Mouse (Mus musculus): ENCODE results near the gene Acvr1c.

The Acvr1c gene

DNA sequence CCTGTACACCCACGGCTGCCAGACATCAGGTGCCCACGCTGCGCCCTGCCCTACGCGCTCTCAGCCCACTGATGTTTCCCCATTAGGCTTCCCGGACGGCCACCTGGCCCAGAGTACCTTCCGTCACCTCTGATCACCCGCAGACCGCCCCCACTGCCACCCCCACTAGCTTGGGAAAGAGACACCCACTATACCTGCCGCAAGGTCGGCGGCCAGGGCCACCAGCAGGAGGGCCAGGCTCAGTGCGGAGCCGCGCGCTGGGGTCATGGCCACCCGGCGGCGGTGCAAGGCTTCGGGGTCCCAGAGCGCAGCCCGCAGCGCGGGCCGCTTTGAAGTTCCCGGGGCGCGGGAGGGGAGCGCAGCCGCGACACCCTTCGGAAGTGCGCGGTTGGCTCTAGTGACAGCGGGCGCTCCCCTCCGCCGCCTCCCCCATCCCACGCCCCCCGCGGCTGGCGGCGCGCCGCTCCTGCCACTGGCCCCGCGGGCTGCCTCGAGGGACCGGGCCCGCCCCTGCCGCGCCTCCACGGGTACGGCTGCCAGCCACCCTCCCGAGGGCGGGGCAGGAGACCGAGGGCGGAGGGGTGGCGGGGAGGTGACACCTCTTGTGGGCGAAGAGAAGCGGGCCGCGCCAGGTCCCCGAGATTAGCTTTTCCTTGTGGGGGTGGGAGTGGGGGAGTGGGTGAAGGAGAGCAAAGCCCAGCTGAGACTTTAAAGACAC is at the start of gene Acvr1c:
TSS of gene Acvr1c (minus strand) at position 482 of the 718 bp plus-strand sequence.
- in situ Hi-C loops (cut with MboI; ENCODE audit: unreplicated experiment in 2 of 2) = no loop called here

DNA sequence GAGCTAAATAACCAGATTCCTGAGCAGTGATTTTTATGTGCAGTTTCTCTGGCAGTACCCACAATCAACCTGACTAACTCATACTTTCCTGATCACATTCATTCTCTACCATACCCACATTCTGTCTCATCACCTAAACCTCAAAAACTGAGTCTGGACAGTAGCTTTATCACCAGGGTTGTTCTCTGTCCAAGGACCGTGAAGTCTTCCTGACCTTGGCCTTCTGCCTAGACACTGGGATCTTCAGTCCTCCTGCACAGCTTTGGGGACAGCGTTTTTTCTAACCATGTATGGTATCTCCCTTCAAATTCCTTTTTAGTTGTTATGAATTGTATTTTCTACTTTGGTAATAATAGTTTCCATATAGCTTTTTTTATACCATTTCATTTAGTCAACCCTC is 45.8 kb upstream of the Acvr1c start:
- in situ Hi-C loops (cut with MboI; ENCODE audit: unreplicated experiment in 2 of 2) = loop anchor here in 1 of 2 experiments (10.0 kb wide), 1 partner anchor 109 kb away; no protein-coding TSS in a partner anchor

DNA sequence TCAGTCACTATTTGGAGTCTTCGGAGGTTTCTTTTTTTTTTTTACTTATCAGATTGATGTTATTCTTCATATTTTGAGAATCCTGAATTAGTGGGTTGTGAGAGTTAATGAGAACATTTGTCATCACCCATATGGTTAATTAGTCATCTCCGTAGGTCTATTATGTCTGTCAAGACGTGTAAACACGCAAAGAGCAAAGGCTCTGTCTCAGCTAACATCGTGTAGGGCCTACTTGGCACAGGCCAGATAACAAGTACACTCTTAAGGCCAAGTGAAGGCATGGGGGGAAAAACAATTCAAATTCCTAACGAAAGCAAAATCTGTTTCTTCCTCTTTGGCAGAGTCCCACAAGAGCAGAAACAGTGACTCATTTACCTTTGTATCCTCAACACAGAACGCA is 30.9 kb upstream of the Acvr1c start:
- in situ Hi-C loops (cut with MboI; ENCODE audit: unreplicated experiment in 2 of 2) = no loop called here

DNA sequence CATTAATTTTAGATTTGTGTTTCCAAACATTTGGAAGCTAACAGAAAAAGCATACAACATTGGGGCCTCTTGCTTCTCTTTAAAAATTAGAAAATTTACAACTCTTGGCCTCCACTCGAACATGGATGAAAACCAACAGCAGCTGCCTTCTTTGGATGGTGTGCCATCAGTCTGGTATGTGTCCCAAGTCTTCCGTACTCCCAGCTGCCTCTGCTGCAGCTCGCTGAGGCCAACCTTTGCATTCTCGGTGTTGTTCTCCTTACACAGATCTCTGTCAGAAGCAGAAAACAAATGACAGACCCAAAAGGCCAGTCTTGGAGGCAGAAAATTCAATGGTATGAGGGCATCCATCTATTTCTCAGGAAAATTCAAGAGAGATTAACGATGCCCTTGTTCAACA is 22.3 kb upstream of the Acvr1c start:
- in situ Hi-C loops (cut with MboI; ENCODE audit: unreplicated experiment in 2 of 2) = no loop called here

GRCm38 (mm10) chr2:58379475-58379874 is 21.8 kb upstream of the Acvr1c start:
- in situ Hi-C loops (cut with MboI; ENCODE audit: unreplicated experiment in 2 of 2) = no loop called here

- in situ Hi-C loops (cut with MboI; ENCODE audit: unreplicated experiment in 2 of 2) = no loop called here
These were observed 19.9 kb upstream of the Acvr1c start for GRCm38 (mm10) chr2:58377417-58378130.

GRCm38 (mm10) chr2:58366196-58366595 is 8.5 kb upstream of the Acvr1c start:
- in situ Hi-C loops (cut with MboI; ENCODE audit: unreplicated experiment in 2 of 2) = no loop called here

DNA sequence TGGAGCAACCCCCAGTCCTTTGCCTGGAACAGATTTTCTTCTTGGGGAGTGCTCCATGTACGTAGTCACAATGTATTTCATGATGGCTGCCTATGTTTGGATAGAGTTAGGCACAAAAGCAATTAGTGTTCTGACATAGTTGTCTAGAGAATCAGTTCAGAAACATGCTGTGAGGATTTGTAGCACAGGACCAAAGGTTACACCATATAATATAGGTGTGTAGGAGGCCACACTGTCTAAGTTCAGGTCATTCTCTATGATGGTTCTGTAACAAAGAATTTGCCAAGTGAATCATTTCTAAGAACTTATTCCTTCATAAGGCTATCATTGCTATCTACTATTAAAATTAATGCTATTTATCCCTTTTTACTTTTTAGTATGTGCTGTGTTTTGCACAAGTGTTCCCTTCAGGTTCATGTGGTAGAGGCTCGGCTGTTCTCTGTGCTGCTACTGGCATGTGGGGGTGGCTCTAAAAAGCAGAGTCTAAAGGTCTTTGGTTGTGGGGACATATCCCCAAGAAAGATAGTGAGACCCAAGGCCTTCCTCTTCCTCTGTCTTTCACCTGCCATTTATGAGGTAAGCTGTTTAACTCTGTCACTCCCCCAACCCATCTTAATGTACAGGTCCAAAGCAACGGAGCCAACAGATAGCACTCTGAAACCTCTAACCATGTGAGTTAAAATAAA is 3.8 kb upstream of the Acvr1c start:
- in situ Hi-C loops (cut with MboI; ENCODE audit: unreplicated experiment in 2 of 2) = no loop called here

- in situ Hi-C loops (cut with MboI; ENCODE audit: unreplicated experiment in 2 of 2) = no loop called here
These were observed 401 bp upstream of the Acvr1c start for GRCm38 (mm10) chr2:58358132-58358460.

DNA sequence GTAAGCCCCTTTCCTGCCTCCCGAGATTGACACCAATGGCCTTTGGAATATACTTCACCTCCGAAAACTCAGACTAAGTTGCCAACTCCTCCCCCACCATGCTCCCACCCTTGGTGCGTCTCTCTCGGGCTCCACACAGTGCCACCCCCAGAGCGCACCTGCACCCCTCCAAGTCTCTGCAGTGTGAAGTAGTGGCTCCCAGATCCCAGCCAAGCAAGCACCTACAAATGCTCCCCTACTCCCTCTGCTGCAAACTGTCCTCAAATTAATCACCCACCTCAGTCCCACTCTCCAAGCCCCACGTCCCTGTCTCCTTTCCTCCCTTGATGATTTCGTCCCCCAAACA is 654 bp downstream of the Acvr1c start:
- in situ Hi-C loops (cut with MboI; ENCODE audit: unreplicated experiment in 2 of 2) = no loop called here

- in situ Hi-C loops (cut with MboI; ENCODE audit: unreplicated experiment in 2 of 2) = no loop called here
These were observed 3.3 kb downstream of the Acvr1c start for GRCm38 (mm10) chr2:58354389-58354788.

DNA sequence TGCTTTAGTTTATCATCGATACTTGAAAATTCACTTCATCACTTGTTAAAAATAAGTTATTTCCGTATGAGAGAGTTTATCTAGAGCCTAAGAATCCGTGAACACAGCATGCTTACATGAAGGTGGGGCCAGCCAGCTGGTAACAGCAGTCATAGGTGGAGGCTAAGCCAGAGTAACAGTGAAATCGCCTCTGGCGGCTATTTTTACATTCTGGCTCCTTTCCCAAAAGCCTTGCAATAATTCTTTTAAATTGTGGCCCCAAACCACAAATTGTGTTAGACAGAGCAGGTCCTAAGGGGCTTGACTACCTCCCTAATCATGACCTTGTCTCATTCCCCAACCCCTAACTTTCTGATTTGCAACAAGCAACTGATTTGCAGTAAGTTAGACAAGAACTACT is 4.8 kb downstream of the Acvr1c start:
- in situ Hi-C loops (cut with MboI; ENCODE audit: unreplicated experiment in 2 of 2) = no loop called here

GRCm38 (mm10) chr2:58350657-58351056 is 7.0 kb downstream of the Acvr1c start:
- in situ Hi-C loops (cut with MboI; ENCODE audit: unreplicated experiment in 2 of 2) = no loop called here

DNA sequence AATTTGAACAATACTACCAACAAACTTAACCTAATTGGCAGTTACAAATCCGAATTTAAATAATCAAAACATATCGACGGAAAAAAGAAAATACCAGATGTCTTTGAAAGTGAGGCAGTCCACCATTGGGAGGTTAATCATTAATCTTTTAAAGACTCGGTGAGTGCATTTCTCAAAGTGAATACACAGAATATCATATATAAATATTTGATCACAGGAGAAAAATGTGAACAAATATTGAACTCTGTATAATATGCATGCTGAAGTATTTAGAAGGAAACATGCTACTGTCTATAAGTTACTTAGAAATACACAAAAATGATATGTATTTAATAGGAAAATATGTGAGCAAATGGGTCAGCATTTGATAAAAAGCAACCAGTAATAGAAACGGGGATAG is 21.0 kb downstream of the Acvr1c start:
- in situ Hi-C loops (cut with MboI; ENCODE audit: unreplicated experiment in 2 of 2) = no loop called here

DNA sequence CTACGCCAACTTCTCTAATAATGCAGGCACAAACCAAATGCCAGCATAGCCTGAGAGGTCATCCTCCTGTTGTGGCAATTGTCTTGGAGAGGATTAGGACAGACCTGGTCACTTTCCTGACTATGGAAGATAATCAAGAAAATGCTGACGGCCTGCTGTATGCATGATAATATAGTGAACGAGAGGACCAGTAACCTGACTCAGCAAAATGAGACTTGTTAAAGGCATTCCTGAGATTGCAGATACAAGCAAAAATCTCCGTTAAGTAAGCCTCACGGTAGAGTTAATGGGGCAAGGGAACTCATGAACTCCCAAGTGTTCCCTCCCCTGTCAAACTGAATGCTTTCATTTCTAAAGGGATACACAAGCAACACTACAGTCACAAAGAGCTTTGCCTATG is 28.1 kb downstream of the Acvr1c start:
- in situ Hi-C loops (cut with MboI; ENCODE audit: unreplicated experiment in 2 of 2) = no loop called here

DNA sequence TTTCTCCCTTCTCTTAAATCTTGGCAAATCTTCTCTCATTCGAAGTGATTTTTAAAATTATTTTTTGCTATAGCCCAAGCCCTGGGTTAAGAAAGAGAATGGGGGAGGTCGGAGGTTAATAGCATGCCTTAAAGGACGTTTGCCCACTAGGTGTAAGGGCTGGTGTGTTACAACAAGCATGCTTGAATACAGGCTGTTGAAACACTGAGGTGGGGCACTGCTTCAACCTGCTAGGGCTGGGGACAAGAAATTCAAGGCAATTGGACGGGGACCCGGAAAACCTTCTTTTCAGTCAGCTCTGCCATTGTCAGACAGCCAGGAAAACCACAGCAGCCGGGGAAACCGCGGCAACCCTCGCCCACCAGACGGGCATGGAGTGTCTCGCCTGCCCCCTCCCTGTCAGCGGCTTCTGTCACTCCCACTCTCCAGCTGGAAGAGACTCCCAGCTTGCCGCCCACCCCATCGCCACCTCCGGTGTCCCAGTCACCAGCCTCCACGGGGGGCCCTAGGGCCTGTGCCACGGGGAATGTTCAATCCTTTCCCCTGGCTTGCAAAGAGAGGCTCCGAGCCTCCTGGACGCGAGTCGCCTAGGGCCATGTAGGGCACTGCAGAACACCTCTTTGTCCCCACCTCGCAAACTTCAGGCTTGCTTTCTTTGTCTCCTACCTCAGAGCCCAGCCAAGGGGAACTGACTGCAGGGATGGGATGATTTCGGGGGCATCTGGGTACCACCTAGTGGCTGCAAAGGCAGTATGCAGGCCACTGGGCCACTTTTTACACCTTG is 33.4 kb downstream of the Acvr1c start:
- in situ Hi-C loops (cut with MboI; ENCODE audit: unreplicated experiment in 2 of 2) = no loop called here

DNA sequence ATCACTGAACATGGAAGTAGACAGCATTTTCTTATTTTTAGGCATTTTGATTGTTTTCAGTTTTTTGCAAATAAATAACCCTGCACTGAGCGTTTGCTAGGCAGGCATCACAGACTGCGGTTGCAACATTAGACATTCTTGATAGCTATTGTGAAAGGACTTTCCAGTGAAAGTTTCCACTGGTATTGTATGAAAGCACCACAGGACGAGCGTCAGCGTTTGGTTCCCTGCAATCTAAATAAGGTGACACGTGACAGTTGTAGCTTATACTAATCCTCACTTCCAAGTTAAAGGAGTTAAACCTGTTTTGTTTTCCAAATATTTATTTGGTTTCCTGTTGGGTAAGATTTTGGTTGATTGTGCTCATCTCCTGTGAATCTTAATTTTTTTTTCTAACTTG is 34.4 kb downstream of the Acvr1c start:
- in situ Hi-C loops (cut with MboI; ENCODE audit: unreplicated experiment in 2 of 2) = no loop called here

DNA sequence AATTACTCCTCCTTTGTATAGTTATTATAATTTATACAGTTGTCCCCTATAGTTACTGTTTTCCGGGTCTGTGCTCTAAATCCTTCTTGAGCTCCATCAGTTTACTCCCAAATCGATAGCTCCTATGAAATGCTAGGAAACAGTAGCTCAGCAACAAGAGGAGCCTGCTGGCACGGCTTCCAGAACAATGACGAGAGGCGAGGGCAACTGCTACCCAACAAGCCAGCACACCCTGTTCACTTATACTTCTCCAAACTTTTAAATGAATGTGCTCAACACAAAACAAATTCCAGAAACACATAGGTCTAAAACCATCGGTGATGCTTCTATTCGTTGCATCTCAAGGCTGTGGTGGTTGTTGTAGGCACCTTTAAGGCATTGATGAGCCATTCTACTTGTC is 41.5 kb downstream of the Acvr1c start:
- in situ Hi-C loops (cut with MboI; ENCODE audit: unreplicated experiment in 2 of 2) = no loop called here

DNA sequence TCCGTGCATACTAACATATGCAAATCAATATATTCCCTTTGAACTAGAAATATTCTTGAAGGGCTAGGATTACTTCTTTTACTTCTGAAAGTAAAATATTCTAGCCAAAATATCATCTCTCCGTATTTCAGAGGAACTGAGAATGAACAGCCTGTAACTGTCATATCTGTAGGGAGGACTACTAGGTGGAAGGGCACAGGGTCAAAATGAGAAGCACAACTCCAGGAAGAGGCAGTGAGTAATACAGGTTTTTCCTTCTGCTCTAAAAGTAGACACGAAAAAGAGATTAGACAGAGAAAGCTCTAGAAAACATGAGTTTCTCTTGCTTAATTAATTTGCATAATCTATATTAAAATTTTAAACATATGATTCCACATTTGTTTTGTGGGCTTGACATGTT is 48.0 kb downstream of the Acvr1c start:
- in situ Hi-C loops (cut with MboI; ENCODE audit: unreplicated experiment in 2 of 2) = no loop called here

- in situ Hi-C loops (cut with MboI; ENCODE audit: unreplicated experiment in 2 of 2) = no loop called here
These were observed 53.2 kb downstream of the Acvr1c start for GRCm38 (mm10) chr2:58304450-58304849.
